Mouse (Mus musculus) midbrain, embryonic 13.5 days (tissue): ENCODE data around the gene Leng1. TPM values are rescaled to one million over a fixed set of nuclear protein-coding genes. Genes with fewer than 3 reads are reported as not detected.

ENCODE experiments used
- ATAC-seq: fragments of 200-750 bp; cut with Nextera tagmentation; 2 replicates; pipeline ENCODE4 v1.8.0; 2017; ENCODE audit warnings: mild to moderate bottlenecking, moderate TSS enrichment, moderate library complexity
- H3K27ac ChIP-seq: fragments of 300-500 bp; sonication (generic); 2 replicates; pipeline ENCODE4 v1.5.1; 2015; ENCODE audit warnings: inconsistent platforms, mild to moderate bottlenecking, moderate library complexity
- H3K27me3 ChIP-seq: fragments of 300-500 bp; sonication (generic); 2 replicates; pipeline ENCODE4 v1.6.1; 2015; ENCODE audit warnings: mild to moderate bottlenecking, inconsistent platforms
- H3K36me3 ChIP-seq: fragments of 300-500 bp; sonication (generic); 2 replicates; pipeline ENCODE4 v1.6.1; 2015; ENCODE audit warnings: mild to moderate bottlenecking, inconsistent platforms
- H3K4me1 ChIP-seq: fragments of 300-500 bp; sonication (generic); replicated peaks from 2 replicates; pipeline ENCODE4 v1.6.1; 2015; ENCODE audit warnings: inconsistent platforms
- H3K4me2 ChIP-seq: fragments of 300-500 bp; sonication (generic); replicated peaks from 2 replicates; pipeline ENCODE4 v1.6.1; 2015; ENCODE audit warnings: moderate library complexity, mild to moderate bottlenecking, inconsistent platforms
- H3K4me3 ChIP-seq: fragments of 300-500 bp; sonication (generic); replicated peaks from 2 replicates; pipeline ENCODE4 v1.5.1; 2015; ENCODE audit warnings: mild to moderate bottlenecking, inconsistent platforms
- H3K9ac ChIP-seq: fragments of 300-500 bp; sonication (generic); replicated peaks from 2 replicates; pipeline ENCODE4 v1.6.1; 2015; ENCODE audit warnings: mild to moderate bottlenecking, inconsistent platforms
- H3K9me3 ChIP-seq: fragments of 300-500 bp; sonication (generic); 2 replicates; pipeline ENCODE4 v1.6.1; 2016; ENCODE audit warnings: mild to moderate bottlenecking, inconsistent platforms
- WGBS: fragments of 180-500 bp; shearing (Covaris S2); methylation state at CpG from one replicate; pipeline ENCODE4 v1.1.7; 2015; 5-methylcytosine and 5-hydroxymethylcytosine counted together
- polyA plus RNA-seq: library from polyadenylated mRNA; unstranded; fragments of >200 nt; fragmentation: Nextera tagmentation; extraction: Ambion mirVana; gene quantifications from 2 replicates; pipeline ENCODE4 v1.2.1, GENCODE M21; 2015

The Leng1 gene
- polyA plus RNA-seq, 1 experiment from 2014 or later: 16.8 TPM

DNA sequence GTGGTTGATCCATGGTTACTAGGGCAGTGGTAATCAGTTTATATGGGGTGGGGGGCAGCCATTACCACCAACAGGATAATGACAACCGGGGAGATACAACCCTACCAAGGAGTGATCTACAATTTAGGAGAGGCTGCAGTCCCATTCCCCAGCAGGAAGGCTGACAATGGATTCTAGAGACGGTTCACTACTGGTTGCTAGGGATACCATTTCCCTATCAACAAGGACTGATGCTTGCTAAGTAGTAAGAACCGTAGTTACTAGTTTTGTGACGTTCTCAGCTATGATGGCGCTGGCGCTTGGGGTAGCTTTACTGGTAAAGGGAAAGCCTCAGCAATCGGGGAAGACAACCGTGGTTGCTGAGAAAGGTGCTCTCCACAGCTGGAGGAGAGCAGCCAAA is 19.1 kb upstream of the Leng1 start:
- Histone ChIP-seq H3K27ac (peak overlapping the region; percentile 85), H3K9ac (peak overlapping the region; percentile 36), H3K9me3 (no peaks in the 10 kb centered on the region), H3K4me1 (peaks cover 24% of the 10 kb centered on the region), H3K27me3 (no peaks in the 10 kb centered on the region), H3K4me2 (no peak overlapping the region), H3K4me3 (no peak overlapping the region), H3K36me3 (peaks cover 51% of the 10 kb centered on the region)
- WGBS: 62% methylated on average over 8 of the region's 8 CpGs
- ATAC-seq: peak; percentile 32; the same call in 1 of the 2 replicates

DNA sequence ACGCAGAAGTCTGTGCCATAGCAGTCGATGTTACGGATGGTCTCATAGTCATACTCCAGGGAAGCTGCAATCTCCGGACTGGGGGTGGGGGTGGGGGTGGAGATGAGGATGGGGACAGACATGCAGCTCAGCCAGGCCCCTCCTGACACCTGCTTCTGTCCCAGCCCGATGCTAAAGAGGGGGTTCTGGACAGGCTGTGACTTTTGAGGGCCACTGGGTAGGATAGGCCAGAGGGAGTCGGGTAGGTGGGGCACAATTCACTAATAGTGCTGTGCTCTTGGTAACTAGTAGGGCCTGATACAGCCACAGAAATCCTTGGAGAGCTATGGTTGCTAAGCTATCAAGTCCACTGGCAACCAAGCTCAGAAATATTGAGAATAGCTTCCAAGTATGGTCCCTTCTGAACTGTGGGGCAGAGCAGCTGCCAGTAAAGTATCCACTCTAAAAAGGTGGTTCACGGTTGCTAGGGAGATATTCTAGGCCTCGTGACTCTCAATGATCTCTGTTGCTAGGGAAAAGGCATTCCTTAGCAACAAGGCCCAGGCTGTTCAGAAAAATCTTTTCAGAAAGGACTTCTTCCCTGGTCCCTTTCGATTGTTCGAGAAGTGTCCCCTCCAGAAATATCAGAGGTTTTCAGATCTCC is 18.4 kb upstream of the Leng1 start:
- Histone ChIP-seq H3K4me2 (no peak overlapping the region; the same call in 1 of the 2 replicates), H3K9ac (peak overlapping the region; percentile 36), H3K36me3 (peaks cover 51% of the 10 kb centered on the region), H3K4me3 (no peak overlapping the region), H3K4me1 (peaks cover 24% of the 10 kb centered on the region), H3K9me3 (no peaks in the 10 kb centered on the region), H3K27me3 (no peaks in the 10 kb centered on the region), H3K27ac (peak overlapping the region; percentile 85)
- ATAC-seq: peak; percentile 77
- 53% methylated on average over 10 of the region's 10 CpGs for WGBS

DNA sequence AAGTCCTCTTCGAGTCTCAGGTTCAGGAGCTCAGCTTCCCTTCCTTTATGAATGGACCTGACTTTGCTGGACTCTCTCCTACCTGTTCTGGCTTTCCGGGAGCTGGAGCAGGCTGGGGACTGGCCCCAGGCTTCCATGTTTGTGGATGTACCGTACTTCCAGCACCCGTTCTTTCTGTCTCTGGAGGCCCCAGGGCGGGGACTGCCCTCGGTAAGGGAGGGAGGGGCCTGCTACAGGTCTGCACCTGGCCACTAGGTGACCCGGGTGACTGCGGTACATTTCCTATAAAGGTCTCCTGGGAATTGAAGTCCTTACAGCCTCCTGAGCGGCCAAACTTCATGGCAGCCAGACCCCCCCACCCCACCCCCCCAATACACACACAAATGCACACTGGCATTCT is 11.7 kb upstream of the Leng1 start, which contains the start of gene Tmc4:
Tmc4 (minus strand) TSS at position 212 of the 400 bp plus-strand sequence.
- WGBS: 58% methylated on average over 9 of the region's 9 CpGs
- H3K4me1 ChIP-seq: no peaks in the 10 kb centered on the region
- H3K9me3 ChIP-seq: no peaks in the 10 kb centered on the region
- no peak for ATAC-seq
- peaks cover 12% of the 10 kb centered on the region for H3K36me3 ChIP-seq
- no peak within 1 kb of the TSS for H3K4me3 ChIP-seq
- no peaks in the 10 kb centered on the region for H3K27me3 ChIP-seq
- H3K27ac ChIP-seq: no peak within 1 kb of the TSS
- no peak within 1 kb of the TSS; the same call in 1 of the 2 replicates for H3K9ac ChIP-seq
- no peak within 1 kb of the TSS for H3K4me2 ChIP-seq

DNA sequence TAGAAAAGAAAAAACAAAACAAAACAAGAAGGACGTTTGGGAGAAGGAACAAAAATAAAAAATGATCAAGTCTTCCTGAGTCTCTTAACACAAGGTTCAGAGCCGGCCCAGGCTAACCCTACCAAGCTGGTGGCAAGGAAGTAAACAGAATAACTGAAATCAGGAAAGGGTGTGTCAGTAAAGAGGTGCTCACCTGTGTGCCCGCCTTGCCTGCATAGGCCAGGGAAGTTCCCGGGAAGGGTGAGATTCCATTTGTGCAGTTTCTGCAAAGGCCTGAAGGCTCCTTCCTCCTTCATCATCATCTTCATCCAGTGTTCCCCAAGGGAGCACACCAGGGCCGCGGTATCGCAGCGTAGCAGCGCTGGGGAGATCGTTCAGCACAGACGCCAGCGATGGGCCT is 10.7 kb upstream of the Leng1 start:
- H3K4me1 ChIP-seq: no peaks in the 10 kb centered on the region
- no peak overlapping the region for H3K4me3 ChIP-seq
- no peak overlapping the region for H3K27ac ChIP-seq
- no peaks in the 10 kb centered on the region for H3K27me3 ChIP-seq
- no peak for ATAC-seq
- WGBS: 92% methylated on average over 12 of the region's 12 CpGs
- H3K36me3 ChIP-seq: peaks cover 9% of the 10 kb centered on the region
- no peak overlapping the region; the same call in 1 of the 2 replicates for H3K9ac ChIP-seq
- H3K9me3 ChIP-seq: no peaks in the 10 kb centered on the region
- H3K4me2 ChIP-seq: no peak overlapping the region

DNA sequence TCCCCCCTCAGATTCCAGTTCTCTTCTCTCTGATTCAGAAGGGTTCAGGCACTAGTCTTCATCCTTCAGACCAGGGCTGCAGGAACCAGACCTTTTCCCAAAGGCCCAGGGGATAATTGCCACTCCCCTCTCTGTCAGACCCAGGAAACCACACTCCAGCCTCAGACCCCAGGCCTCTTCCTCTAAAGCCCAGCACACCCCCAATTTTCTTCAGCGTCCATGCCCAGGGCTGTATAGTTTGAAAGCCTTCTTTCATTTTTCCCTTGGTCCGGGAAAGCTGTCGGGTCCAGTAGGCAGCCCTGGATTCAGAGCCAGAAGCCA is 9.5 kb upstream of the Leng1 start:
- Histone ChIP-seq H3K27me3 (no peaks in the 10 kb centered on the region), H3K4me1 (no peaks in the 10 kb centered on the region), H3K4me2 (no peak overlapping the region), H3K4me3 (no peak overlapping the region), H3K9ac (no peak overlapping the region), H3K27ac (no peak overlapping the region), H3K9me3 (no peaks in the 10 kb centered on the region), H3K36me3 (peaks cover 6% of the 10 kb centered on the region)
- 89% methylated on average over 3 of the region's 3 CpGs for WGBS
- ATAC-seq: no peak; the same call in 1 of the 2 replicates

DNA sequence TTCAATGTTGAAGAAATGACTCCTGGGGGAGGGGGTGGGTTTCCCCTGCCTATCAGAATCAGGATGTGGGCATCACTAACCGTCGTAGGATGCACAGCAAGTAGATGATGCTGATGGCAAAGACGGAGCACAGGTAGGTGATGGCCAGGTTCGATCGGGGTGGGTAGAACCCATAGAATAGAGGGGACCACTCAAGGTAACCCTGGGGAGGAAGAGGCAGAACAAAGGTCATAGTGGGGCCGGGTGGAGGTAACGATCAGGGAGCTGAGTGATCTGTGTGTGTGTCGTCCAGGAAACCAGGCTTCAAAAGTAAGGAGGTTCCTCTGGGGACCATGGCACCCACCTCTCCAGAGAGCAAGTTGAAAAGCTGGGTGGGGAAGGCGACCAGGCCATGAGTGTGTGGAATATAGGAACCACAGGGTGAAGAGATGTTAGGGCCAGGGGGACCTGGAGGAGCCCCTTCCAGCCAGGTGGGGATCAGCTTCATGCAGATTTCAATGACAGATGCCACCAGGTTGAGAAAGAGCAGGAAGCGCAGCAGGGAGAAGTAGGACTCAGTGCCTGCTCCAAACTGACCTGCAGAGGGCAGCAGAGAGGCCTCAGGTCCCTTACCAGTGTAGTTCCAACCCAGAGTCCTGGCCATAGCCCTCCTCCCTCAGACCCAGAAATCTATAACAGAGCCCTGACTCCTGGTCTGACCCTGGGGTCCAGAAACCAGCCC is 9.0 kb upstream of the Leng1 start:
- Histone ChIP-seq H3K27ac (no peak overlapping the region), H3K9me3 (no peaks in the 10 kb centered on the region)
- ATAC-seq: peak; percentile 92

DNA sequence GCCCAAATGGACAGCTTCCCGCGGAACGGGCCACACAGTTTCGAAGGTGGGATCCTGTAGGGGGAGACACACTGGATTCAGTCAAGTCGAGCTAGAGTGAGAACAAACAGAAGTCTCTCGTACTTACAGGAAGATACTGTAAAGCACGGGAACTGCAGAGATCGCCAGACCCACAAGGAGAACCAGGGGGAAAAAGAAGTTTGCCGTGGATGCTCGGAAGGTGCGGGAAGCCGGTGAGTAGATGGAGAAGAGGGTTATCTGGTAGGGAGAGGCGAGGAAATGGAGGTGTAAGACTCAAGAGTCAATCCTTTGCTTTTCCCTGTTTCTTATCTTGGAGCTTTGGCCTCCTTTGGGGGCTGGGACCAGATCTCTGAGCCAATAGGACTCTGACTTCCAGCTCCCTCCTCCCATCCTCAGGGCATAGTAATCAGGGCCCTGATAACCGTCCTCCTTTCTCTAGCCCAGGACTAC is 1.3 kb upstream of the Leng1 start:
- Histone ChIP-seq H3K36me3 (peaks cover 13% of the 10 kb centered on the region), H3K4me3 (no peak overlapping the region), H3K4me1 (peaks cover 24% of the 10 kb centered on the region), H3K4me2 (no peak overlapping the region), H3K27ac (no peak overlapping the region), H3K9me3 (no peaks in the 10 kb centered on the region), H3K27me3 (no peaks in the 10 kb centered on the region), H3K9ac (peak overlapping the region; percentile 10; the same call in 1 of the 2 replicates)
- no peak for ATAC-seq
- 24% methylated on average over 14 of the region's 14 CpGs for WGBS

More for the DNA sequence above, 9.0 kb upstream of the Leng1 start:
- Histone ChIP-seq H3K9ac (no peak overlapping the region), H3K4me1 (no peaks in the 10 kb centered on the region), H3K36me3 (peaks cover 4% of the 10 kb centered on the region; the same call in 1 of the 2 replicates), H3K4me3 (no peak overlapping the region), H3K4me2 (no peak overlapping the region), H3K27me3 (no peaks in the 10 kb centered on the region)
- WGBS: 73% methylated on average over 10 of the region's 10 CpGs

DNA sequence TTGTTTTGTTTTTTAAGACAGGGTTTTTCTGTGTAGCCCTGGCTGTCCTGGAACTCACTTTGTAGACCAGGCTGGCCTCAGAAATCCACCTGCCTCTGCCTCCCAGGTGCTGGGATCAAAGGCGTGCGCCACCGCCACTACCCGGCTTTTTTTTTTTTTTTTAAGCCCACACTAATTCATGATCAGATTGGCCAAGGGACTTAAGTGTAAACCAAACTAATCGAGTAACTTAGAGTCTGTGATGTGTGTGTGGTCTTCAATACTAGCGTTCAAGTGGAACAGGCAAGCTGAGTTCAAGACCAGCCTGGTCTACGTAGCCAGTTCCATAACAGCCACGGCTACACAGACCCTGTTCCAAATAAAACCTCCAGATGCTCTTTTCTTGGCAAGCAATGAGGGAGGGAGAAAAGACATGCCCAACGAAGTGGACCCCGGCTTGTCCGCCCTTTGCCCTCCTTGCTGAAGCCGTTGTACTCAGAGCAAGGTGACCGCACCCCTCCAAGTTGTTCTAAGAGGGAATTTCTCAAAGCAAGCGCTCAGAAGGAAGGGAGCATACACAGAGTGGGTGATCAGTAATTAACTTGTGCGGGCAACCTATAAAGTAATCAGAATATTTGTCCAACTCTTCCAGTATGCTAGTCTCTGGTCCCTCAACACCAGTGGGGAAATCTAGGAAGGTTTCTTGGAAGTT is 971 bp downstream of the Leng1 start:
- WGBS: 30% methylated on average over 15 of the region's 15 CpGs
- H3K9me3 ChIP-seq: no peaks in the 10 kb centered on the region
- peak overlapping the region; percentile 72 for H3K4me3 ChIP-seq
- H3K9ac ChIP-seq: peak overlapping the region; percentile 76
- peaks cover 24% of the 10 kb centered on the region for H3K4me1 ChIP-seq
- peak; percentile 28 for ATAC-seq
- peaks cover 36% of the 10 kb centered on the region for H3K36me3 ChIP-seq
- H3K27ac ChIP-seq: peak overlapping the region; percentile 67
- peak overlapping the region; percentile 84 for H3K4me2 ChIP-seq
- no peaks in the 10 kb centered on the region for H3K27me3 ChIP-seq

DNA sequence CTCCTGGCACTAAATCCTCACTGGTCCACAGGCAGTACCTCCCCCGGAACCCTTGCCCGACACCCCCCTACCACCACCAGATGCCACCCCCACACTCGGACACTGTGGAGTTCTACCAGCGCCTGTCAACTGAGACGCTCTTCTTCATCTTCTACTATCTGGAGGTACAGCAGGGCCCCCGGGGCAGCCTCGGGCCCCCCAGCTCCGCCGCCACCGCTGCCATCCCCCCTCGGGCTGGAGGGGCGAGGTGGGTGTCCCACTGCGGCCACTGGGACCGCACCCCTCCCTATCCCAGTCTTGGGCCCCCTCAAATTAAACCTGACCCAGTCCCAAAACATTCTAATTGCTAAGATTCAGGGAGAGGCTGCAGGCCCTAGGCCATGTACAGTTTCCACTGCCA is 7.1 kb downstream of the Leng1 start:
- Histone ChIP-seq H3K36me3 (peaks cover 97% of the 10 kb centered on the region), H3K9ac (no peak overlapping the region), H3K4me2 (no peak overlapping the region), H3K9me3 (no peaks in the 10 kb centered on the region), H3K27me3 (no peaks in the 10 kb centered on the region), H3K4me1 (peaks cover 6% of the 10 kb centered on the region), H3K4me3 (no peak overlapping the region), H3K27ac (no peak overlapping the region)
- ATAC-seq: no peak
- 96% methylated on average over 14 of the region's 14 CpGs for WGBS

DNA sequence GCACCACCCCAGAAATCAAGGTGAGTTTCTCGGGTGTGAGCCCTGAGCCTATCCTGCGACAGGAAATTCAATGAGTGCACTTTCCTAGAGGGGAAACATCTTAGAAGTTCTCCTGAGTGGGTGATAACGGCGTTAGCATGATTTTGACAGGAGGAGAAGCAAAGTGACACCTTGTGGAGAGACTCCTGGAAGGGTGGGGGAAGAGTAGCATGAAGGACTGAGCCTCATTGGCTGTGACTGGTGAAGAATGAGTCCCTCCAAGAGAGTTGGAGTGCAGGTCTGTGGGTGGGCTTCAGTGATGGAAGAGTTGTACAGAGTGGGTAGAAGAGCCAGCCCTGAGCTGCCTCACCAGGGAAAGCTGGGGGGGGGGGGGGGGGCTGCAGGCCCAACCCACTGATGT is 8.7 kb downstream of the Leng1 start:
- Histone ChIP-seq H3K4me2 (no peak overlapping the region), H3K36me3 (peaks cover 100% of the 10 kb centered on the region), H3K9me3 (no peaks in the 10 kb centered on the region), H3K27me3 (no peaks in the 10 kb centered on the region), H3K27ac (no peak overlapping the region), H3K4me3 (no peak overlapping the region), H3K4me1 (no peaks in the 10 kb centered on the region), H3K9ac (no peak overlapping the region)
- no peak for ATAC-seq
- 89% methylated on average over 4 of the region's 4 CpGs for WGBS

DNA sequence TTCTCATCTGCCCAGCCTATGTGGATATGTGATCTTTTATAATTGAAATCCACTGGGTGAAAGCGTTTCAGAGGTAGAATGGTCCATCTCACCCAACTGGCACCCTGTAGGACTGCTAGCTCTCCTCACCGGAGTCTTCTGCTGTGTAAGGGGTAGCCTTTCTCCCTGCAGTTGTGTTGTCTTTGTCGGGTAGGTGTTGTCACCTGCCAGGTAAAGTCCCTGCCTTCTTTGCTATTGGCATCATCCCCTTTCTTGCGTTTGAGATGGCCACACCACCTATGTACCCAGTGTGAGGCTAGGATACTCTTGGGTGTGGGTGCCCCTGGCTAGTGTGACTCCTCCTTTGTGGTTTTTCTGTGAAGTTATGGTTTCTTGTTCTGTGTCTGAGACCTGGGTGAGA is 19.0 kb downstream of the Leng1 start:
- peak overlapping the region; percentile 98 for H3K9ac ChIP-seq
- no peaks in the 10 kb centered on the region for H3K9me3 ChIP-seq
- no peaks in the 10 kb centered on the region for H3K27me3 ChIP-seq
- peaks cover 27% of the 10 kb centered on the region for H3K36me3 ChIP-seq
- H3K4me3 ChIP-seq: peak overlapping the region; percentile 98
- ATAC-seq: no peak
- H3K27ac ChIP-seq: no peak overlapping the region; the same call in 1 of the 2 replicates
- peak overlapping the region; percentile 91 for H3K4me2 ChIP-seq
- WGBS: 74% methylated on average over 4 of the region's 4 CpGs
- peaks cover 41% of the 10 kb centered on the region for H3K4me1 ChIP-seq

DNA sequence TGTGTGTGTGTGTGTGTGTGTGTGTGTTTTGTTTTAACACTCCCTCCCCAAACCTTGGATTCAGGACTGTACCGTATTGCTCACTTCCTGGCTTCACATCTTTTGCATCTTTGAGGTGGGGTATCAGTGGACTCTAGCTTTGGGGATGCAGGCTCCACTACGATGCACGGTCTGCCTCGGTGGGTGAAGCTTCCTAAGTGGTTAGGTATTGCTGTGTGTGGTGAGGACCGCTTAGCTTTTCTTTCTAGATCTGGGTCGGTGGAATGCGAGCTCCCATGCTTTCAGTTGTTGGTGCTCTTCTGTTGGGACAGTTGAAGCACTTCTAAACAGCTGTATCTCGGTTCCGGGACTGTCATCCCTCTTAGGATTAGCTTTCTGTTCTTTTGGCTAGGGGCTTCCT is 19.5 kb downstream of the Leng1 start:
- H3K4me2 ChIP-seq: peak overlapping the region; percentile 91
- 16% methylated on average over 9 of the region's 9 CpGs for WGBS
- H3K36me3 ChIP-seq: peaks cover 27% of the 10 kb centered on the region
- peaks cover 41% of the 10 kb centered on the region for H3K4me1 ChIP-seq
- H3K27me3 ChIP-seq: no peaks in the 10 kb centered on the region
- ATAC-seq: no peak
- H3K27ac ChIP-seq: peak overlapping the region; percentile 97; the same call in 1 of the 2 replicates
- peak overlapping the region; percentile 98 for H3K9ac ChIP-seq
- no peaks in the 10 kb centered on the region for H3K9me3 ChIP-seq
- peak overlapping the region; percentile 98 for H3K4me3 ChIP-seq
